Mouse (Mus musculus): ENCODE data around the gene AY358078. TPM values are rescaled to one million over a fixed set of nuclear protein-coding genes. Genes with fewer than 3 reads are reported as not detected.

The AY358078 gene
- total and polyA plus RNA-seq, 3 experiments: 0.26 TPM; not detected in 2

DNA sequence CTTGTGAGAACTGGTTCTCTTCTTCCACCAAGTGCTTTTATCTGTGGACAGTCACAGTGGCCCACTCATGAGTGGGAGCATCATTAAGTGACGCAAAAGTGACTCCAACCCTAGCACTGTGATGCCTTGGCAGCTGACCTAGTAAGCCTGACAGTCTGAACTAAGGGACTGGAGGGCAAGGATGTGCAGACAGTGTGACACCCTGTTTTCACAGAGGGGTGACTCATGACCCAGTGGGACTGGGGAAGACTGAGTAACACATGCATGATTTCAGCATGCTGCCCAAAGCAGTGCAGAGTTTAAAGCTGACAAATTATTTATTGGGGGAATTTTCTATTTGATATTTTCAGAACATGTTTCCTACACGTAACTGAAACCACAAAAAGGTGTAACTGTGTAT lies 70.9 kb downstream of the AY358078 start (continued):
- TF ChIP-seq ZMIZ1 (IDR thresholded peaks at IDR 0.05; ENCODE audit: low read depth, low read length): no peak

DNA sequence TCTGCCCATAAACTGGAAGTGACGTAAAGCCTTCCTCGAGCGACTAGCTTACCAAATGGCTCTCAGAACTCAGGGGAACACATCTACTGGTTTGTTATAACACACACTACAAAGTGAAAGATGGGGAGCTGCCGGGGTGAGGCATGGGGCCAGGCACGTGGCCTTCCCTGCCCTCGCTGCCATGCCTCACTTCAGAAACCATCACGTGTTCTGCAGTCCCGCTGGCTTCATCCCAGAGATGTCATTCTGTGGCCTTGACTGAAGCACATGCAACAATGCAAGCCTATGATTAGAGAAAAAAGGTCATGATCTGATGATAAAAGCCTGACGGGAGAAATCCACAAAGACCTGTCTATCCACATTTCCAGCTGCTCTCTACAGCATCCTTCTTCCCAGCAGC lies 71.9 kb downstream of the AY358078 start:
- no peaks in the 10 kb centered on the region for H3K36me3 ChIP-seq (replicated peaks in 1 of 2; ENCODE audit: control insufficient read depth in 1 of 2, insufficient read depth in 1 of 2, low read length in 1 of 2)
- H3K27ac ChIP-seq (ENCODE audit: insufficient read depth, low read depth): no peak overlapping the region
- dilution Hi-C loops (cut with MboI; ENCODE audit: extremely low pct_ligation_motif_present, extremely low pct_unique_long_range_greater_than_20kb, low sequenced_read_pairs): no loop called here
- H3K27me3 ChIP-seq (replicated peaks): no peaks in the 10 kb centered on the region
- no peak for DNase-seq (ENCODE audit: extremely low read depth)
- H3K79me2 ChIP-seq (replicated peaks; ENCODE audit: control insufficient read depth, extremely low read depth, insufficient read depth, poor library complexity, severe bottlenecking): no peaks in the 10 kb centered on the region
- TF ChIP-seq MYC (IDR thresholded peaks at IDR 0.05; ENCODE audit: low read depth, low read length) (no peak), NRF1 (IDR thresholded peaks at IDR 0.05; ENCODE audit: low read depth, low read length) (no peak), ZKSCAN1 (IDR thresholded peaks at IDR 0.05; ENCODE audit: borderline replicate concordance, low read depth, low read length) (no peak), HCFC1 (IDR thresholded peaks at IDR 0.05; ENCODE audit: low read depth, low read length) (no peak), ETS1 (conservative IDR thresholded peaks at IDR 0.05; ENCODE audit: low read depth, low read length) (no peak), MAX (IDR thresholded peaks at IDR 0.05; ENCODE audit: low read length) (no peak), MEF2A (IDR thresholded peaks at IDR 0.05; ENCODE audit: borderline replicate concordance, low read depth, low read length) (no peak), JUN (IDR thresholded peaks at IDR 0.05; ENCODE audit: insufficient read depth, low read depth, low read length) (no peak), USF1 (IDR thresholded peaks at IDR 0.05; ENCODE audit: low read depth, low read length) (no peak), MXI1 (IDR thresholded peaks at IDR 0.05; ENCODE audit: low read depth, low read length) (no peak), ELF1 (IDR thresholded peaks at IDR 0.05; ENCODE audit: low read depth, low read length) (no peak)
- no peak overlapping the region for H3K4me3 ChIP-seq (replicated peaks in 1 of 3; ENCODE audit: low read depth in 2 of 3, low read length in 2 of 3, poor library complexity in 1 of 3)
- in situ Hi-C loops (cut with MboI; ENCODE audit: low pct_ligation_motif_present, low pct_unique_long_range_greater_than_20kb, low sequenced_read_pairs): loop anchor here (25.0 kb wide), 1 partner anchor 109 kb away; the partner anchor contains the start of gene Ang4
- H3K9ac ChIP-seq (ENCODE audit: insufficient read depth, low read depth): no peak overlapping the region
- H3K4me2 ChIP-seq (ENCODE audit: insufficient read depth, low read depth, poor library complexity, severe bottlenecking): peak overlapping the region; percentile 44; the same call in 1 of the 2 replicates
- H3K9me3 ChIP-seq (replicated peaks; ENCODE audit: low read length): no peaks in the 10 kb centered on the region
- peaks cover 5 to 7% of the 10 kb centered on the region in 2 experiments for H3K4me1 ChIP-seq (ENCODE audit: control insufficient read depth in 1 of 2, insufficient read depth in 2 of 2)

Other genes starting within 250 kb of the AY358078 start
- 1.6 and 1.8 TPM in 2 replicates for gene Gm5622, start 247.3 kb upstream of the AY358078 start, total RNA-seq (2012; rRNA removed)
- gene Gm5622, start 247.3 kb upstream of the AY358078 start, total RNA-seq (2014; rRNA removed): 0.19 and 0.34 TPM in 2 replicates
- 0.29 TPM in 1 of 2 replicates, not detected in the other for gene Gm5622, start 247.3 kb upstream of the AY358078 start, polyA plus RNA-seq (2012; ENCODE audit: insufficient read length, low read depth)
- not detected in 2 replicates for gene Gm17175, start 226.0 kb upstream of the AY358078 start, total RNA-seq (2012; rRNA removed)
- not detected in 2 replicates for gene Gm17175, start 226.0 kb upstream of the AY358078 start, total RNA-seq (2014; rRNA removed)
- not detected in 2 replicates for gene Gm17175, start 226.0 kb upstream of the AY358078 start, polyA plus RNA-seq (2012; ENCODE audit: insufficient read length, low read depth)
- not detected in 2 replicates for gene Gm17174, start 207.9 kb upstream of the AY358078 start, total RNA-seq (2012; rRNA removed)
- gene Gm17174, start 207.9 kb upstream of the AY358078 start, total RNA-seq (2014; rRNA removed): not detected in 2 replicates
- gene Gm17174, start 207.9 kb upstream of the AY358078 start, polyA plus RNA-seq (2012; ENCODE audit: insufficient read length, low read depth): not detected in 2 replicates
- not detected in 2 replicates for gene Gm17078, start 188.7 kb upstream of the AY358078 start, total RNA-seq (2012; rRNA removed)
- not detected in 2 replicates for gene Gm17078, start 188.7 kb upstream of the AY358078 start, total RNA-seq (2014; rRNA removed)
- not detected in 2 replicates for gene Gm17078, start 188.7 kb upstream of the AY358078 start, polyA plus RNA-seq (2012; ENCODE audit: insufficient read length, low read depth)
- 0.17 and 0.59 TPM in 2 replicates for gene Gm4181, start 164.4 kb upstream of the AY358078 start, total RNA-seq (2012; rRNA removed)
- gene Gm4181, start 164.4 kb upstream of the AY358078 start, total RNA-seq (2014; rRNA removed): 2.7 and 3.5 TPM in 2 replicates
- 0.70 and 1.6 TPM in 2 replicates for gene Gm4181, start 164.4 kb upstream of the AY358078 start, polyA plus RNA-seq (2012; ENCODE audit: insufficient read length, low read depth)
- not detected in 2 replicates for gene Gm17079, start 104.6 kb upstream of the AY358078 start, total RNA-seq (2012; rRNA removed)
- gene Gm17079, start 104.6 kb upstream of the AY358078 start, total RNA-seq (2014; rRNA removed): not detected in 2 replicates
- not detected in 2 replicates for gene Gm17079, start 104.6 kb upstream of the AY358078 start, polyA plus RNA-seq (2012; ENCODE audit: insufficient read length, low read depth)
- not detected in 2 replicates for gene Gm5800, start 82.9 kb upstream of the AY358078 start, total RNA-seq (2012; rRNA removed)
- not detected in 2 replicates for gene Gm5800, start 82.9 kb upstream of the AY358078 start, total RNA-seq (2014; rRNA removed)
- not detected in 2 replicates for gene Gm5800, start 82.9 kb upstream of the AY358078 start, polyA plus RNA-seq (2012; ENCODE audit: insufficient read length, low read depth)
- gene Ang4, start 26.5 kb upstream of the AY358078 start, total RNA-seq (2012; rRNA removed): not detected in 2 replicates
- gene Ang4, start 26.5 kb upstream of the AY358078 start, total RNA-seq (2014; rRNA removed): not detected in 2 replicates
- not detected in 2 replicates for gene Ang4, start 26.5 kb upstream of the AY358078 start, polyA plus RNA-seq (2012; ENCODE audit: insufficient read length, low read depth)
- gene Ear6, start 53.7 kb downstream of the AY358078 start, total RNA-seq (2012; rRNA removed): not detected in 2 replicates
- not detected in 2 replicates for gene Ear6, start 53.7 kb downstream of the AY358078 start, total RNA-seq (2014; rRNA removed)
- gene Ear6, start 53.7 kb downstream of the AY358078 start, polyA plus RNA-seq (2012; ENCODE audit: insufficient read length, low read depth): not detected in 2 replicates
- gene Mettl17, start 84.8 kb downstream of the AY358078 start, total RNA-seq (2012; rRNA removed): 19.5 and 21.7 TPM in 2 replicates
- gene Mettl17, start 84.8 kb downstream of the AY358078 start, total RNA-seq (2014; rRNA removed): 26.2 and 32.3 TPM in 2 replicates
- 29.9 and 32.0 TPM in 2 replicates for gene Mettl17, start 84.8 kb downstream of the AY358078 start, polyA plus RNA-seq (2012; ENCODE audit: insufficient read length, low read depth)
- gene Slc39a2, start 92.8 kb downstream of the AY358078 start, total RNA-seq (2012; rRNA removed): 0.42 TPM in 2 replicates
- 0.11 and 0.20 TPM in 2 replicates for gene Slc39a2, start 92.8 kb downstream of the AY358078 start, total RNA-seq (2014; rRNA removed)
- gene Slc39a2, start 92.8 kb downstream of the AY358078 start, polyA plus RNA-seq (2012; ENCODE audit: insufficient read length, low read depth): 0.44 and 0.49 TPM in 2 replicates
- 0.59 and 1.1 TPM in 2 replicates for gene Ndrg2, start 114.1 kb downstream of the AY358078 start, total RNA-seq (2012; rRNA removed)
- 0.43 and 0.50 TPM in 2 replicates for gene Ndrg2, start 114.1 kb downstream of the AY358078 start, total RNA-seq (2014; rRNA removed)
- gene Ndrg2, start 114.1 kb downstream of the AY358078 start, polyA plus RNA-seq (2012; ENCODE audit: insufficient read length, low read depth): 0.74 and 1.0 TPM in 2 replicates
- not detected in 2 replicates for gene Tppp2, start 118.4 kb downstream of the AY358078 start, total RNA-seq (2012; rRNA removed)
- not detected in 2 replicates for gene Tppp2, start 118.4 kb downstream of the AY358078 start, total RNA-seq (2014; rRNA removed)
- gene Tppp2, start 118.4 kb downstream of the AY358078 start, polyA plus RNA-seq (2012; ENCODE audit: insufficient read length, low read depth): not detected in 2 replicates
- not detected in 2 replicates for gene Rnase13, start 122.7 kb downstream of the AY358078 start, total RNA-seq (2012; rRNA removed)
- gene Rnase13, start 122.7 kb downstream of the AY358078 start, total RNA-seq (2014; rRNA removed): not detected in 2 replicates
- not detected in 2 replicates for gene Rnase13, start 122.7 kb downstream of the AY358078 start, polyA plus RNA-seq (2012; ENCODE audit: insufficient read length, low read depth)
- 3.8 and 8.9 TPM in 2 replicates for gene Arhgef40, start 184.7 kb downstream of the AY358078 start, total RNA-seq (2012; rRNA removed)
- 0.62 and 0.85 TPM in 2 replicates for gene Arhgef40, start 184.7 kb downstream of the AY358078 start, total RNA-seq (2014; rRNA removed)
- gene Arhgef40, start 184.7 kb downstream of the AY358078 start, polyA plus RNA-seq (2012; ENCODE audit: insufficient read length, low read depth): 1.1 and 2.2 TPM in 2 replicates
- 0.64 and 0.71 TPM in 2 replicates for gene Tmem253, start 215.6 kb downstream of the AY358078 start, total RNA-seq (2012; rRNA removed)
- not detected in 2 replicates for gene Tmem253, start 215.6 kb downstream of the AY358078 start, total RNA-seq (2014; rRNA removed)
- 1.9 and 2.6 TPM in 2 replicates for gene Tmem253, start 215.6 kb downstream of the AY358078 start, polyA plus RNA-seq (2012; ENCODE audit: insufficient read length, low read depth)
- gene Zfp219, start 220.7 kb downstream of the AY358078 start, total RNA-seq (2012; rRNA removed): 17.5 and 20.0 TPM in 2 replicates
- 11.5 and 15.8 TPM in 2 replicates for gene Zfp219, start 220.7 kb downstream of the AY358078 start, total RNA-seq (2014; rRNA removed)
- 19.3 and 20.8 TPM in 2 replicates for gene Zfp219, start 220.7 kb downstream of the AY358078 start, polyA plus RNA-seq (2012; ENCODE audit: insufficient read length, low read depth)
- gene Olfr221, start 242.4 kb downstream of the AY358078 start, total RNA-seq (2012; rRNA removed): not detected in 2 replicates
- gene Olfr221, start 242.4 kb downstream of the AY358078 start, total RNA-seq (2014; rRNA removed): not detected in 2 replicates
- gene Olfr221, start 242.4 kb downstream of the AY358078 start, polyA plus RNA-seq (2012; ENCODE audit: insufficient read length, low read depth): not detected in 2 replicates

All from CH12.LX (cell line).